Mouse (Mus musculus): ENCODE measurements around the gene Krtap6-1. TPM values are rescaled to one million over a fixed set of nuclear protein-coding genes. Genes with fewer than 3 reads are reported as not detected.

Krtap6-1 gene
- polyA plus RNA-seq, 1 experiment from 2014 or later: not detected

Other genes with a start within 250 kb of the Krtap6-1 start
- not detected in 2 replicates for gene Gm20741, start 219.5 kb upstream of the Krtap6-1 start, polyA plus RNA-seq (2015; fragmentation: Nextera tagmentation; extraction: Ambion mirVana)
- not detected in 2 replicates for gene Krtap15, start 211.5 kb upstream of the Krtap6-1 start, polyA plus RNA-seq (2015; fragmentation: Nextera tagmentation; extraction: Ambion mirVana)
- not detected in 2 replicates for gene Krtap14, start 205.6 kb upstream of the Krtap6-1 start, polyA plus RNA-seq (2015; fragmentation: Nextera tagmentation; extraction: Ambion mirVana)
- not detected in 2 replicates for gene Krtap19-1, start 162.3 kb upstream of the Krtap6-1 start, polyA plus RNA-seq (2015; fragmentation: Nextera tagmentation; extraction: Ambion mirVana)
- gene Krtap19-2, start 157.4 kb upstream of the Krtap6-1 start, polyA plus RNA-seq (2015; fragmentation: Nextera tagmentation; extraction: Ambion mirVana): not detected in 2 replicates
- gene Krtap19-3, start 153.7 kb upstream of the Krtap6-1 start, polyA plus RNA-seq (2015; fragmentation: Nextera tagmentation; extraction: Ambion mirVana): not detected in 2 replicates
- gene Krtap19-4, start 146.6 kb upstream of the Krtap6-1 start, polyA plus RNA-seq (2015; fragmentation: Nextera tagmentation; extraction: Ambion mirVana): not detected in 2 replicates
- gene Krtap19-5, start 135.2 kb upstream of the Krtap6-1 start, polyA plus RNA-seq (2015; fragmentation: Nextera tagmentation; extraction: Ambion mirVana): not detected in 2 replicates
- not detected in 2 replicates for gene Krtap19-9b, start 99.4 kb upstream of the Krtap6-1 start, polyA plus RNA-seq (2015; fragmentation: Nextera tagmentation; extraction: Ambion mirVana)
- not detected in 2 replicates for gene Krtap16-3, start 68.8 kb upstream of the Krtap6-1 start, polyA plus RNA-seq (2015; fragmentation: Nextera tagmentation; extraction: Ambion mirVana)
- not detected in 2 replicates for gene Krtap22-2, start 20.9 kb upstream of the Krtap6-1 start, polyA plus RNA-seq (2015; fragmentation: Nextera tagmentation; extraction: Ambion mirVana)
- not detected in 2 replicates for gene Gm10229, start 16.4 kb upstream of the Krtap6-1 start, polyA plus RNA-seq (2015; fragmentation: Nextera tagmentation; extraction: Ambion mirVana)
- gene Gm10228, start 9.8 kb downstream of the Krtap6-1 start, polyA plus RNA-seq (2015; fragmentation: Nextera tagmentation; extraction: Ambion mirVana): not detected in 2 replicates
- not detected in 2 replicates for gene Krtap6-5, start 16.2 kb downstream of the Krtap6-1 start, polyA plus RNA-seq (2015; fragmentation: Nextera tagmentation; extraction: Ambion mirVana)
- not detected in 2 replicates for gene 1110025L11Rik, start 32.3 kb downstream of the Krtap6-1 start, polyA plus RNA-seq (2015; fragmentation: Nextera tagmentation; extraction: Ambion mirVana)
- gene Krtap6-3, start 52.3 kb downstream of the Krtap6-1 start, polyA plus RNA-seq (2015; fragmentation: Nextera tagmentation; extraction: Ambion mirVana): not detected in 2 replicates
- gene Gm6358, start 109.2 kb downstream of the Krtap6-1 start, polyA plus RNA-seq (2015; fragmentation: Nextera tagmentation; extraction: Ambion mirVana): not detected in 2 replicates
- gene Gm10061, start 119.4 kb downstream of the Krtap6-1 start, polyA plus RNA-seq (2015; fragmentation: Nextera tagmentation; extraction: Ambion mirVana): not detected in 2 replicates
- not detected in 2 replicates for gene Gm9789, start 126.3 kb downstream of the Krtap6-1 start, polyA plus RNA-seq (2015; fragmentation: Nextera tagmentation; extraction: Ambion mirVana)
- gene Gm7735, start 137.8 kb downstream of the Krtap6-1 start, polyA plus RNA-seq (2015; fragmentation: Nextera tagmentation; extraction: Ambion mirVana): not detected in 2 replicates
- gene 1110057P08Rik, start 143.0 kb downstream of the Krtap6-1 start, polyA plus RNA-seq (2015; fragmentation: Nextera tagmentation; extraction: Ambion mirVana): not detected in 2 replicates
- not detected in 2 replicates for gene Krtap20-2, start 174.2 kb downstream of the Krtap6-1 start, polyA plus RNA-seq (2015; fragmentation: Nextera tagmentation; extraction: Ambion mirVana)

Measured in liver, embryonic 16.5 days (tissue).